Mouse (Mus musculus): ENCODE data around the gene Cybc1. TPM values are rescaled to one million over a fixed set of nuclear protein-coding genes. Genes with fewer than 3 reads are reported as not detected.

Cybc1 gene
- polyA plus RNA-seq, 1 experiment from 2014 or later: 37.0 TPM

GRCm38 (mm10) chr11:121201436-121202198, 27.5 kb downstream of the Cybc1 start:
- H3K4me3 ChIP-seq: no peak overlapping the region
- H3K27me3 ChIP-seq: no peaks in the 10 kb centered on the region
- H3K36me3 ChIP-seq (ENCODE audit: poor library complexity, severe bottlenecking): no peaks in the 10 kb centered on the region; the same call in 1 of the 2 replicates
- H3K9me3 ChIP-seq (replicated peaks): no peaks in the 10 kb centered on the region
- H3K9ac ChIP-seq: no peak overlapping the region
- no peak for ATAC-seq
- peaks cover 17% of the 10 kb centered on the region for H3K4me1 ChIP-seq
- WGBS: 54% methylated on average over 11 of the region's 11 CpGs
- no peak overlapping the region for H3K4me2 ChIP-seq
- no peak overlapping the region for H3K27ac ChIP-seq

GRCm38 (mm10) chr11:121200781-121201180, 28.3 kb downstream of the Cybc1 start:
- Histone ChIP-seq H3K4me1 (peaks cover 17% of the 10 kb centered on the region), H3K4me3 (no peak overlapping the region), H3K27me3 (no peaks in the 10 kb centered on the region), H3K9me3 (replicated peaks) (no peaks in the 10 kb centered on the region), H3K36me3 (ENCODE audit: poor library complexity, severe bottlenecking) (peaks cover 7% of the 10 kb centered on the region; the same call in 1 of the 2 replicates), H3K27ac (no peak overlapping the region), H3K9ac (no peak overlapping the region), H3K4me2 (no peak overlapping the region)
- WGBS: 91% methylated on average over 6 of the region's 6 CpGs
- no peak for ATAC-seq

GRCm38 (mm10) chr11:121199851-121200250, 29.3 kb downstream of the Cybc1 start:
- Histone ChIP-seq H3K4me3 (no peak overlapping the region), H3K27ac (no peak overlapping the region), H3K36me3 (ENCODE audit: poor library complexity, severe bottlenecking) (peaks cover 7% of the 10 kb centered on the region; the same call in 1 of the 2 replicates), H3K9me3 (replicated peaks) (no peaks in the 10 kb centered on the region), H3K9ac (no peak overlapping the region), H3K27me3 (no peaks in the 10 kb centered on the region), H3K4me1 (peaks cover 11% of the 10 kb centered on the region), H3K4me2 (no peak overlapping the region)
- ATAC-seq: no peak
- 69% methylated on average over 4 of the region's 4 CpGs for WGBS

- no peak overlapping the region for H3K9ac ChIP-seq
- peaks cover 7% of the 10 kb centered on the region; the same call in 1 of the 2 replicates for H3K36me3 ChIP-seq (ENCODE audit: poor library complexity, severe bottlenecking)
- H3K27ac ChIP-seq: no peak overlapping the region
- H3K27me3 ChIP-seq: no peaks in the 10 kb centered on the region
- no peaks in the 10 kb centered on the region for H3K9me3 ChIP-seq (replicated peaks)
- peaks cover 5% of the 10 kb centered on the region; the same call in 1 of the 2 replicates for H3K4me1 ChIP-seq
- 81% methylated on average over 2 of the region's 2 CpGs for WGBS
- no peak for ATAC-seq
- no peak overlapping the region for H3K4me3 ChIP-seq
- H3K4me2 ChIP-seq: no peak overlapping the region
These were observed 30.5 kb downstream of the Cybc1 start for GRCm38 (mm10) chr11:121198622-121199021.

GRCm38 (mm10) chr11:121193415-121193814, 35.7 kb downstream of the Cybc1 start:
- H3K9me3 ChIP-seq (replicated peaks): no peaks in the 10 kb centered on the region
- H3K4me1 ChIP-seq: no peaks in the 10 kb centered on the region
- H3K9ac ChIP-seq: no peak overlapping the region
- 91% methylated on average over 3 of the region's 3 CpGs for WGBS
- no peak overlapping the region for H3K27ac ChIP-seq
- H3K27me3 ChIP-seq: no peaks in the 10 kb centered on the region
- H3K4me2 ChIP-seq: no peak overlapping the region
- 0 out of 2 replicates have a peak, but pooled peaks cover 14% of the 10 kb centered on the region for H3K36me3 ChIP-seq (ENCODE audit: poor library complexity, severe bottlenecking)
- H3K4me3 ChIP-seq: no peak overlapping the region
- no peak for ATAC-seq

- Histone ChIP-seq H3K9me3 (replicated peaks) (no peaks in the 10 kb centered on the region), H3K4me2 (no peak overlapping the region), H3K36me3 (ENCODE audit: poor library complexity, severe bottlenecking) (0 out of 2 replicates have a peak, but pooled peaks cover 14% of the 10 kb centered on the region), H3K4me1 (no peaks in the 10 kb centered on the region), H3K27me3 (no peaks in the 10 kb centered on the region), H3K27ac (no peak overlapping the region), H3K4me3 (no peak overlapping the region), H3K9ac (no peak overlapping the region)
- 74% methylated on average over 2 of the region's 2 CpGs for WGBS
- ATAC-seq: no peak
These were observed 36.4 kb downstream of the Cybc1 start for GRCm38 (mm10) chr11:121192742-121193141.

- ATAC-seq: no peak
- no peak overlapping the region for H3K4me2 ChIP-seq
- 95% methylated on average over 3 of the region's 3 CpGs for WGBS
These were observed 39.4 kb downstream of the Cybc1 start for GRCm38 (mm10) chr11:121189681-121190080.

GRCm38 (mm10) chr11:121176285-121177270, 52.5 kb downstream of the Cybc1 start:
- H3K9ac ChIP-seq: no peak overlapping the region
- no peaks in the 10 kb centered on the region for H3K27me3 ChIP-seq
- peaks cover 20% of the 10 kb centered on the region for H3K4me1 ChIP-seq
- H3K9me3 ChIP-seq (replicated peaks): no peaks in the 10 kb centered on the region
- ATAC-seq: 0 out of 2 replicates have a peak, but pooled peaks have one; percentile 36
- WGBS: 58% methylated on average over 12 of the region's 12 CpGs
- H3K27ac ChIP-seq: no peak overlapping the region
- H3K36me3 ChIP-seq (ENCODE audit: poor library complexity, severe bottlenecking): peaks cover 8% of the 10 kb centered on the region; the same call in 1 of the 2 replicates
- no peak overlapping the region for H3K4me2 ChIP-seq
- no peak overlapping the region for H3K4me3 ChIP-seq

More at GRCm38 (mm10) chr11:121189681-121190080, 39.4 kb downstream of the Cybc1 start:
- Histone ChIP-seq H3K27ac (no peak overlapping the region), H3K27me3 (no peaks in the 10 kb centered on the region), H3K9ac (no peak overlapping the region), H3K4me3 (no peak overlapping the region), H3K9me3 (replicated peaks) (no peaks in the 10 kb centered on the region), H3K36me3 (ENCODE audit: poor library complexity, severe bottlenecking) (peaks cover 12% of the 10 kb centered on the region; the same call in 1 of the 2 replicates), H3K4me1 (no peaks in the 10 kb centered on the region)

- H3K4me2 ChIP-seq: no peak overlapping the region
- no peak overlapping the region for H3K4me3 ChIP-seq
- 36% methylated on average over 3 of the region's 3 CpGs for WGBS
- H3K36me3 ChIP-seq (ENCODE audit: poor library complexity, severe bottlenecking): no peaks in the 10 kb centered on the region
- no peak overlapping the region for H3K27ac ChIP-seq
- peaks cover 20% of the 10 kb centered on the region for H3K4me1 ChIP-seq
- no peak overlapping the region for H3K9ac ChIP-seq
- H3K9me3 ChIP-seq (replicated peaks): no peaks in the 10 kb centered on the region
- H3K27me3 ChIP-seq: no peaks in the 10 kb centered on the region
- ATAC-seq: no peak
These were observed 54.9 kb downstream of the Cybc1 start for GRCm38 (mm10) chr11:121174234-121174633.

GRCm38 (mm10) chr11:121173203-121173602, 55.9 kb downstream of the Cybc1 start:
- ATAC-seq: no peak
- Histone ChIP-seq H3K27me3 (no peaks in the 10 kb centered on the region), H3K4me3 (no peak overlapping the region), H3K9ac (no peak overlapping the region), H3K4me1 (peaks cover 20% of the 10 kb centered on the region), H3K4me2 (no peak overlapping the region), H3K9me3 (replicated peaks) (no peaks in the 10 kb centered on the region), H3K27ac (no peak overlapping the region), H3K36me3 (ENCODE audit: poor library complexity, severe bottlenecking) (no peaks in the 10 kb centered on the region)
- 80% methylated on average over 5 of the region's 5 CpGs for WGBS
